Mouse (Mus musculus) inflammation-experienced regulatory T-cells, adult 6 months (primary cell): ENCODE results near the gene Vmn1r39. TPM values are rescaled to one million over a fixed set of nuclear protein-coding genes. Genes with fewer than 3 reads are reported as not detected.
"Not testable (repeated sequence)": the region's sequence is repeated elsewhere in the genome, so short reads cannot be mapped to it uniquely, and the experiment has no call there.

Source experiments
- ATAC-seq: one replicate; pipeline ENCODE4 v1.8.0; 2017
- polyA plus RNA-seq, 3 experiments: library from polyadenylated mRNA; unstranded; fragments of 100-300 nt; shearing (Covaris generic); gene quantifications; one replicate each; pipeline ENCODE4 v1.2.1; 2017

Gene Vmn1r39
- not detected for polyA plus RNA-seq

GRCm38 (mm10) chr6:66810509-66810908 is at the start of gene Vmn1r39:
Vmn1r39 (minus strand) TSS chr6:66810609.
- no peak for ATAC-seq

- ATAC-seq = no peak
These were observed 49.0 kb upstream of the Vmn1r39 start for GRCm38 (mm10) chr6:66859391-66859790.

GRCm38 (mm10) chr6:66858356-66858755 is 47.9 kb upstream of the Vmn1r39 start:
- ATAC-seq = no peak

- ATAC-seq = no peak
These were observed 45.8 kb upstream of the Vmn1r39 start for GRCm38 (mm10) chr6:66856236-66856635.

GRCm38 (mm10) chr6:66848936-66849335 is 38.5 kb upstream of the Vmn1r39 start:
- ATAC-seq = no peak

- ATAC-seq = peak; percentile 48
These were observed 30.2 kb upstream of the Vmn1r39 start for GRCm38 (mm10) chr6:66840631-66841030.

GRCm38 (mm10) chr6:66836932-66837331 is 26.5 kb upstream of the Vmn1r39 start:
- ATAC-seq = no peak

GRCm38 (mm10) chr6:66806311-66806710 is 4.1 kb downstream of the Vmn1r39 start:
- no peak for ATAC-seq

- ATAC-seq = no peak
These were observed 4.7 kb downstream of the Vmn1r39 start for GRCm38 (mm10) chr6:66805713-66806112.

- ATAC-seq = not testable (repeated sequence)
These were observed 27.9 kb downstream of the Vmn1r39 start, which contains the start of gene Vmn1r38 for GRCm38 (mm10) chr6:66782527-66782926. Vmn1r38 (minus strand) TSS chr6:66782627.

Other genes with a start within 250 kb of the Vmn1r39 start
- not detected for gene Vmn1r33, start 192.3 kb downstream of the Vmn1r39 start, polyA plus RNA-seq
- gene Vmn1r34, start 166.7 kb downstream of the Vmn1r39 start, polyA plus RNA-seq = not detected
- not detected for gene Vmn1r35, start 124.7 kb downstream of the Vmn1r39 start, polyA plus RNA-seq
- not detected for gene Vmn1r36, start 91.4 kb downstream of the Vmn1r39 start, polyA plus RNA-seq
- not detected for gene Vmn1r37, start 81.2 kb downstream of the Vmn1r39 start, polyA plus RNA-seq
- under 1 TPM in 2 of 3 experiments, not detected in 1; 0.10 to 0.12 TPM for gene Vmn1r38, start 28.0 kb downstream of the Vmn1r39 start, polyA plus RNA-seq
- gene Gng12, start 85.8 kb upstream of the Vmn1r39 start, polyA plus RNA-seq = 10 to 100 TPM in 2 of 3 experiments, 1 to 10 TPM in 1; 3.7 to 12.6 (median 12.2) TPM
- 1 to 10 TPM; 5.2 to 6.5 (median 5.3) TPM for gene Gadd45a, start 226.8 kb upstream of the Vmn1r39 start, polyA plus RNA-seq